Mouse (Mus musculus) adrenal gland, postnatal 10 days (tissue): ENCODE results near the gene Rc3h2. TPM values are rescaled to one million over a fixed set of nuclear protein-coding genes. Genes with fewer than 3 reads are reported as not detected.

Source experiments
- DNase-seq: peaks from one replicate; pipeline ENCODE4 v3.0.0; 2021; ENCODE audit warnings: mixed read lengths
- long read RNA-seq, 2 experiments: library from polyadenylated mRNA; stranded (forward); transcript quantifications; one replicate each; pipeline ENCODE4 v2.0.0; 2021
- total RNA-seq, 2 experiments: library from RNA; stranded (reverse); gene quantifications; 2 replicates each; pipeline ENCODE4 v1.2.3; 2021

Rc3h2 gene
- 10 to 100 TPM; 34.8 to 43.4 TPM for total RNA-seq
- long read RNA-seq, experiment 1, partial matches to known transcripts = 1 of 8 reads
- long read RNA-seq, experiment 1, other reads (novel, unspliced or antisense) = 7 of 8 reads
- long read RNA-seq, experiment 2, partial matches to known transcripts = 0 of 2 reads
- long read RNA-seq, experiment 2, other reads (novel, unspliced or antisense) = 2 of 2 reads

GRCm38 (mm10) chr2:37422306-37423304, at the start of gene Rc3h2:
TSS of gene Rc3h2 (minus strand) at chr2:37422903.
- DNase-seq = peak; percentile 95

DNA sequence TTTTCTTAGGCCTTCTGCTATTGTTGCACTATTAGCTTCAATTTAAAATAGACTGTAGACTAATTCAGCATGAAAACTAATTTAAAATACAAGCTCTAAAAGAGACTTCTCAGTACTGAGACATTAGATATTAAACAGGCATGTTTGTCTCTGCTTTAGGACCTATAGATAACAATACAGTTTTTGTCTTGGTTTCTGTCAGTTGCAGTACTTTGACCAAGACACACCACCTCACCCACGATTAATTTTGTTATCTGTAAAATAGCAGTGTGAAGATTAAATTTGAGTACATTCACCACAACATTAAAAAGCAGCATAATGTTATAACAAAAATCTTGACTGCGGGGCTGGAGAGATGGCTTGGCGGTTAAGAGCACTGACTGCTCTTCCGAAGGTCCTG, 43.6 kb upstream of the Rc3h2 start:
- no peak for DNase-seq

- no peak for DNase-seq
These were observed 38.0 kb upstream of the Rc3h2 start for GRCm38 (mm10) chr2:37460707-37461106.

- no peak for DNase-seq
These were observed 29.7 kb upstream of the Rc3h2 start for GRCm38 (mm10) chr2:37452376-37452760.

DNA sequence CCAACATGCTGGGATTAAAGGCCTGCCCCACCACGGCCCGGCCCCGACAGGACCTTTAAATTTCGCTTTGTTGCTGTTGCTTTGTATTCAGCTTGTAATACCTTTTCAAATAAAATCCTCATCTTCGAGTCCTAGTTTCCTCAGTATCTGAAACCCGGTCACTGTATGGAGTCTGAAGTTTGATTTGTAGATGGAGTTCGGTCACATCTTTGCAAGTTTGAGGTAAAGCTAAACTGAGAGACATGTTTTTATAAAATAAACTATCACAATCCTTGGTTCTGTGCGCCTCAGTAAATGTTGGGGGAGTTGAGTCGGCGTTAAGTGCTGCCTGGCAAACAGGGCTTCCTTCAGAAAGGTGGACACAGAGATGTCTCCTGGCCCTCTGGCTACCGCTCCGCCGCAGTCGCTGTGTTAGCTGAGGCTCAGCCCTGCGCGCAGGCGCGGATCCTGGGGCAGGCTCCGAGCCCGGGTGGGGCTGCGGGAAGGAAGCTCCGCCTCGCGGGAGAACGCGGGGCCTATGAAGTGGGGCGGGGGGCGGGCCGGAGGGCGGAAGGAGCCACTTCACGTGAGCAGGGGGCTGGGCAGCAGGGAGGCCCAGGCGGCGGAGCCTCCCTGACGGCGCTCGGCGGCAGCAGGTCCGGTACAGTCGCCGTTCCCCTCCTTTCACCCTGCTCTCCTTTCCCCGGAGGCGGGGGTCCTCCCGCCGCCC, 29.1 kb upstream of the Rc3h2 start:
- DNase-seq = peak; percentile 97

DNA sequence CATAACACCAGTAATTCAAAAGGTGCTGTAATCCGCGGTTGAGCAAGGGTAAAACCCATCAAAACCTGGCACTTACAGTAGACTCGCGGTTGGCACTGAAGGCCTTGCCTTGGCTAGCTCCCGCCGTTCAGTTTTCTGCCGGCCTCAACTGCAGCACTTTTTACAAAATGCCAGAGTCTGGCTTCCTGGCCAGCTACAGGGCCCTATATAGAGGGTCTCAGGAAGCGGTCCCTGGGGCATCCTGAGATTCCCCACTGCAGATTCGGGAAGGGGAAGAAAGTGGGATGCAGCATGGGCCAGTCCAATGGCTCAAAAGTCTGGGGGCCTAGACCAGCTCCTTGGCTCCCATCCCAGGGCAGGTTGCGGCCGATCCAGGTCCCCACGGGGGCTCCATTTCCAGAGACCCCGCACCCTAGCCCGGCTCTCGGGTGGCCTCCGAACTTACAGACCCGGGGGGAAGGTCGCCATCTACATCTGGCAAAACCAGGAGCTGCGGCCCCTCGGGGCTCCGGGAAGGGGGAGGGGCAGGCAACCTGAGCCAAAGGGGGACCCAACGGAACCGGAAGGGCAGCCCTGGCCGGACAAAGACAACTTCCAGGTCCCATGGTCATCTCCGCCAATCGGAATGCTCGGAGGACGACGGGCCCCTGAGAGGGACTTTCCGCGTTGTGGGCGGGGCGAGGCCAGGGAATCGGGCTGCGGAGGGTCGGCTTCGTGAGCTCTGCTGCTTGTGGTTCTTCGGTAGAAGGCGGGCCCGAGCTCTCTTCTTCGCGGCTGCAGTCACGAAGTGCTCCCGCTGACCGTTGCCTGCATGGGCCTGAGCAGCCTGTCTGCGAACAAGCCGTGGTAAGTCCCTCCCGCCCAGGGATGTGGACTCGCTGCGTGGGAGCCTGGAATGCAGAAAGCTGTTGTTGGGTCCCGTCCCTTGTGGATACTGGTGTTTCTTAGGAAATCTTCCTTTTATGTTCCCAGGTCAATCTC, 20.2 kb upstream of the Rc3h2 start, which contains the start of the genes Zbtb26, Zbtb6 and Rabgap1:
Gene Zbtb26 (minus strand): TSS at position 525 of the 981 bp plus-strand sequence.
Gene Zbtb6 (minus strand): TSS at position 561 of the 981 bp plus-strand sequence.
Gene Rabgap1 (plus strand): TSS at position 669 of the 981 bp plus-strand sequence.
- peak; percentile 98 for DNase-seq

GRCm38 (mm10) chr2:37431609-37432008, 8.9 kb upstream of the Rc3h2 start:
- peak; percentile 9 for DNase-seq

- DNase-seq = peak; percentile 88
These were observed 8.1 kb upstream of the Rc3h2 start for GRCm38 (mm10) chr2:37430593-37431464.

GRCm38 (mm10) chr2:37423671-37424070, 968 bp upstream of the Rc3h2 start:
- no peak for DNase-seq

GRCm38 (mm10) chr2:37421903-37422302, 800 bp downstream of the Rc3h2 start:
- DNase-seq = no peak

GRCm38 (mm10) chr2:37395539-37395938, 27.2 kb downstream of the Rc3h2 start:
- no peak for DNase-seq

- DNase-seq = no peak
These were observed 39.8 kb downstream of the Rc3h2 start for GRCm38 (mm10) chr2:37382921-37383320.

GRCm38 (mm10) chr2:37380189-37380588, 42.5 kb downstream of the Rc3h2 start:
- DNase-seq = peak; percentile 69

- DNase-seq = no peak
These were observed 46.7 kb downstream of the Rc3h2 start for GRCm38 (mm10) chr2:37376018-37376417.

GRCm38 (mm10) chr2:37370651-37371050, 52.1 kb downstream of the Rc3h2 start:
- DNase-seq = no peak

- DNase-seq = no peak
These were observed 62.8 kb downstream of the Rc3h2 start for GRCm38 (mm10) chr2:37359908-37360307.

DNA sequence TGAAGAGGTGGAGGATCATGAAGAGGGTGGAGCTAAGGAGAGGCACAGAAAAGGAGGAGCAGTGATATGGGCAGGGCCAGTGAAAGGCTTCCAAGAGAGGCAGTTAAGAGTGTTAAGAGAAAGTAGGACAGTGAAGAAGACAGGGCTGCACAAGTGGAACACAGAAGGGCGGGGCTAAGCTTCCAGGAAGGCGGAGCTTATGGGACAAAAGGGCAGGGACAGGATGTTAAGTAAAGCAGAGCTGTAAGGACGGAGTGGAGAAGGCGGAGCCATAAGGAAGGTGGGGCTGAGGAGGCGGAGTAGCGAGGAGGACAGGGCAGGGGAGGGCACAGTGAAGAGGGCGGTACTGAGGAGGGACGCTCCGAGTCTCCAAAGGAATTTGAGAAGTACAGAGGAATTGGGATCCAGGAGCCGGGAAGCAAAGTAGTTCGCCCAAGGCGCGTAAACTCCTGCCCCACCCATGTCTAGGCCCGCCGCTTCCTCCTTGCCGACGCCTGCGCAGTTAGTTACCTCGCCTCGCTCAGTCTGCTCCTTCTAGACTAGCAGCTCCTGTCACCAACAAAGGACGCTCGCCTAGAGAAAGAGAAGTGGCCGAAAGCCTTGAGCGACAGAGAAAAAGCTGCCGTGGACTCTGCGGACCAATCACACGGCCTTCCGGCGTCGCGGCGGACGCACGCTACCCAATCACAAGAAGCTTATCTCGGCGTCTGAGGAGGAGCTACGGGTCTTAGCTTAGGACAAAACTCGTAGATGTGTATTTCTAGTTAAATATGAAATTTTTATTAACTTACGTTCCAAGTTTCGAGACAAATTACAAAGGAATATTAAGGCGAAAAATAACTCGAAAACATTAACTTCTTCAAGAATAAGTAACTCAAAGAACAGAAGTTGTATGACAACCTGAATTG, 63.8 kb downstream of the Rc3h2 start, which contains the start of gene Pdcl:
Gene Pdcl (minus strand): TSS at position 700 of the 908 bp plus-strand sequence.
- peak; percentile 92 for DNase-seq

GRCm38 (mm10) chr2:37355571-37355970, 67.1 kb downstream of the Rc3h2 start:
- no peak for DNase-seq

DNA sequence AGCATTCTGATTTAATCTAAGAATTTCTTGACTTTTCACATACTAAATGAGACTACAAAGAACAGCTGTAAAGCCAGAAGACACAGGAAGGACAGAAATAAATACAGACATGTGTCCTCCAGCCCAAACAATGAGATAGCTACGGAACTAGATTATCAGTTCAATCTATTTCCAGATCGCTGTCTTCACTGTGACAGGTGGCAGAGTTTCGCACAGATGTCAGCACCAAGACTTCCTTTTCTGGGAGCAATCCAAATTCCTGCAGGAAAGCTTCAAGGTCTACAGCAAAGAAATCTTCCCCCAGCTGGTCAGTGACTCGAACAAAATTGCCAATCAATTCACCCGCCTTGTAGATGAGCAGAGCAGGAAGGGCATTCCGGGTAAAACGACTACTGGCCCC, 71.0 kb downstream of the Rc3h2 start:
- DNase-seq = no peak
